Mouse (Mus musculus) forebrain, embryonic 14.5 days (tissue): ENCODE measurements around the gene Cdk14. TPM values are rescaled to one million over a fixed set of nuclear protein-coding genes. Genes with fewer than 3 reads are reported as not detected.

Experiments
- ATAC-seq: fragments of 200-750 bp; cut with Nextera tagmentation; 2 replicates; pipeline ENCODE4 v1.8.0; 2017; ENCODE audit warnings: mild to moderate bottlenecking, moderate library complexity
- DNase-seq: peaks from one replicate; pipeline ENCODE4 v3.0.0-alpha.2; 2015; ENCODE audit warnings: low spot score
- H3K27ac ChIP-seq: fragments of 300-500 bp; sonication (generic); 2 replicates; pipeline ENCODE4 v1.5.1; 2014; ENCODE audit warnings: low read depth, mild to moderate bottlenecking, control low read depth, low read length, moderate library complexity
- H3K27me3 ChIP-seq: fragments of 300-500 bp; sonication (generic); replicated peaks from 2 replicates; pipeline ENCODE4 v1.6.1; 2014; ENCODE audit warnings: low read length, control low read depth, mixed read lengths; ENCODE audit not compliant: control insufficient read depth, insufficient read depth
- H3K36me3 ChIP-seq: fragments of 300-500 bp; sonication (generic); 2 replicates; pipeline ENCODE4 v1.6.1; 2014; ENCODE audit warnings: low read length, control low read depth; ENCODE audit not compliant: control insufficient read depth, insufficient read depth
- H3K4me1 ChIP-seq: fragments of 300-500 bp; sonication (generic); 2 replicates; pipeline ENCODE4 v1.6.1; 2014; ENCODE audit warnings: antibody characterized with exemption, low read length, control low read depth; ENCODE audit not compliant: control insufficient read depth, insufficient read depth
- H3K4me2 ChIP-seq: fragments of 300-500 bp; sonication (generic); 2 replicates; pipeline ENCODE4 v1.6.1; 2014; ENCODE audit warnings: mild to moderate bottlenecking, control low read depth, low read length
- H3K4me3 ChIP-seq: fragments of 300-500 bp; sonication (generic); 2 replicates; pipeline ENCODE4 v1.5.1; 2014; ENCODE audit warnings: low read depth, low read length, control low read depth
- H3K9ac ChIP-seq: fragments of 300-500 bp; sonication (generic); 2 replicates; pipeline ENCODE4 v1.6.1; 2014; ENCODE audit warnings: mild to moderate bottlenecking, low read length, control low read depth, moderate library complexity
- H3K9me3 ChIP-seq: fragments of 300-500 bp; sonication (generic); replicated peaks from 2 replicates; pipeline ENCODE4 v1.6.1; 2016; ENCODE audit warnings: low read length, control low read depth, mixed read lengths; ENCODE audit not compliant: control insufficient read depth
- WGBS: fragments of 180-500 bp; shearing (Covaris S2); extraction: QIAGEN DNeasy Blood & Tissue Kit; methylation state at CpG from one replicate; pipeline ENCODE4 v1.1.7; 2014; 5-methylcytosine and 5-hydroxymethylcytosine counted together
- microRNA-seq: library from miRNA; unstranded; fragments of <30 nt; microRNA quantifications from one replicate; pipeline ENCODE4, GENCODE M21; 2016
- polyA plus RNA-seq: library from polyadenylated mRNA; unstranded; fragments of >200 nt; fragmentation: Nextera tagmentation; extraction: Ambion mirVana; gene quantifications from 2 replicates; pipeline ENCODE4 v1.2.1, GENCODE M21; 2014

The Cdk14 gene
- polyA plus RNA-seq, 1 experiment from 2014 or later = 26.6 TPM

GRCm38 (mm10) chr5:4754701-4755281 is 665.3 kb downstream of the Cdk14 start:
- Histone ChIP-seq H3K4me2 (peak overlapping the region; percentile 96), H3K27me3 (no peaks in the 10 kb centered on the region), H3K4me3 (peak overlapping the region; percentile 88), H3K9ac (peak overlapping the region; percentile 95), H3K9me3 (no peaks in the 10 kb centered on the region), H3K27ac (no peak overlapping the region), H3K4me1 (peaks cover 27% of the 10 kb centered on the region), H3K36me3 (peaks cover 4% of the 10 kb centered on the region; the same call in 1 of the 2 replicates)
- ATAC-seq (no peak), DNase-seq (no peak)
- 25% methylated on average over 9 of the region's 9 CpGs for WGBS

Small RNA genes within 50 kb of the gene (microRNA-seq; reads per million reads assigned to microRNA genes)
- not detected for gene Gm25037
- not detected for gene Gm44483

Other genes starting within 250 kb of the Cdk14 start
- not detected in 2 replicates for gene 1700015F17Rik, start 58.8 kb upstream of the Cdk14 start, polyA plus RNA-seq
- gene Cldn12, start 94.6 kb upstream of the Cdk14 start, polyA plus RNA-seq = 16.4 and 17.6 TPM in 2 replicates
- gene Gtpbp10, start 139.2 kb upstream of the Cdk14 start, polyA plus RNA-seq = 29.6 and 32.8 TPM in 2 replicates
- 11.3 TPM in 2 replicates for gene Gm8773, start 153.5 kb upstream of the Cdk14 start, polyA plus RNA-seq
- gene Cfap69, start 243.9 kb upstream of the Cdk14 start, polyA plus RNA-seq = 5.6 and 8.9 TPM in 2 replicates